Mouse (Mus musculus): ENCODE data around the gene Ppp1r13b. TPM values are rescaled to one million over a fixed set of nuclear protein-coding genes. Genes with fewer than 3 reads are reported as not detected.

Ppp1r13b gene
- polyA plus RNA-seq, 1 experiment from 2014 or later, result 6.8 TPM

- no peak overlapping the region for H3K27ac ChIP-seq (replicated peaks; ENCODE audit: low read depth, low read length)
- no peaks in the 10 kb centered on the region for H3K27me3 ChIP-seq (ENCODE audit: control insufficient read depth, insufficient read depth, low read length)
- DNase-seq (ENCODE audit: low spot score) (no peak), ATAC-seq (replicated peaks; ENCODE audit: insufficient number of reproducible peaks, low FRiP score, low TSS enrichment, low read depth) (no peak)
- H3K36me3 ChIP-seq (replicated peaks; ENCODE audit: control insufficient read depth, insufficient read depth, low read depth, low read length), result no peaks in the 10 kb centered on the region
- H3K4me1 ChIP-seq (ENCODE audit: control insufficient read depth, insufficient read depth, low read length), result no peaks in the 10 kb centered on the region; the same call in 1 of the 2 replicates
- H3K9me3 ChIP-seq (replicated peaks; ENCODE audit: control insufficient read depth, low read length), result no peaks in the 10 kb centered on the region
- WGBS, result 93% methylated on average over 7 of the region's 7 CpGs
- no peak overlapping the region for H3K9ac ChIP-seq (replicated peaks; ENCODE audit: low read length)
- H3K4me2 ChIP-seq (ENCODE audit: low read depth, low read length), result no peak overlapping the region
- H3K4me3 ChIP-seq (ENCODE audit: low read depth, low read length), result no peak overlapping the region
Measured at GRCm38 (mm10) chr12:111912802-111913201, 4.9 kb upstream of the Ppp1r13b start.

- Histone ChIP-seq H3K4me2 (ENCODE audit: low read depth, low read length) (no peak overlapping the region), H3K4me3 (ENCODE audit: low read depth, low read length) (no peak overlapping the region), H3K27me3 (ENCODE audit: control insufficient read depth, insufficient read depth, low read length) (0 out of 2 replicates have a peak, but pooled peaks cover 2% of the 10 kb centered on the region), H3K9me3 (replicated peaks; ENCODE audit: control insufficient read depth, low read length) (no peaks in the 10 kb centered on the region), H3K4me1 (ENCODE audit: control insufficient read depth, insufficient read depth, low read length) (no peaks in the 10 kb centered on the region; the same call in 1 of the 2 replicates), H3K27ac (replicated peaks; ENCODE audit: low read depth, low read length) (no peak overlapping the region), H3K9ac (replicated peaks; ENCODE audit: low read length) (no peak overlapping the region), H3K36me3 (replicated peaks; ENCODE audit: control insufficient read depth, insufficient read depth, low read depth, low read length) (no peaks in the 10 kb centered on the region)
- ATAC-seq (replicated peaks; ENCODE audit: insufficient number of reproducible peaks, low FRiP score, low TSS enrichment, low read depth) (no peak), DNase-seq (ENCODE audit: low spot score) (no peak)
- WGBS, result 88% methylated on average over 2 of the region's 2 CpGs
Measured at GRCm38 (mm10) chr12:111911796-111912195, 3.9 kb upstream of the Ppp1r13b start.

- Histone ChIP-seq H3K4me1 (ENCODE audit: control insufficient read depth, insufficient read depth, low read length) (no peaks in the 10 kb centered on the region), H3K36me3 (replicated peaks; ENCODE audit: control insufficient read depth, insufficient read depth, low read depth, low read length) (no peaks in the 10 kb centered on the region), H3K9ac (replicated peaks; ENCODE audit: low read length) (no peak overlapping the region), H3K4me2 (ENCODE audit: low read depth, low read length) (no peak overlapping the region), H3K9me3 (replicated peaks; ENCODE audit: control insufficient read depth, low read length) (no peaks in the 10 kb centered on the region), H3K4me3 (ENCODE audit: low read depth, low read length) (no peak overlapping the region), H3K27me3 (ENCODE audit: control insufficient read depth, insufficient read depth, low read length) (0 out of 2 replicates have a peak, but pooled peaks cover 2% of the 10 kb centered on the region), H3K27ac (replicated peaks; ENCODE audit: low read depth, low read length) (no peak overlapping the region)
- ATAC-seq (replicated peaks; ENCODE audit: insufficient number of reproducible peaks, low FRiP score, low TSS enrichment, low read depth), result no peak
- no peak for DNase-seq (ENCODE audit: low spot score)
- 86% methylated on average over 15 of the region's 15 CpGs for WGBS
Measured at GRCm38 (mm10) chr12:111911171-111911760, 3.4 kb upstream of the Ppp1r13b start.

- Histone ChIP-seq H3K9me3 (replicated peaks; ENCODE audit: control insufficient read depth, low read length) (no peaks in the 10 kb centered on the region), H3K36me3 (replicated peaks; ENCODE audit: control insufficient read depth, insufficient read depth, low read depth, low read length) (no peaks in the 10 kb centered on the region), H3K27ac (replicated peaks; ENCODE audit: low read depth, low read length) (no peak overlapping the region), H3K4me2 (ENCODE audit: low read depth, low read length) (no peak overlapping the region), H3K4me3 (ENCODE audit: low read depth, low read length) (no peak overlapping the region), H3K4me1 (ENCODE audit: control insufficient read depth, insufficient read depth, low read length) (no peaks in the 10 kb centered on the region), H3K9ac (replicated peaks; ENCODE audit: low read length) (no peak overlapping the region; the same call in 1 of the 2 replicates), H3K27me3 (ENCODE audit: control insufficient read depth, insufficient read depth, low read length) (0 out of 2 replicates have a peak, but pooled peaks cover 2% of the 10 kb centered on the region)
- ATAC-seq (replicated peaks; ENCODE audit: insufficient number of reproducible peaks, low FRiP score, low TSS enrichment, low read depth), result no peak
- 66% methylated on average over 11 of the region's 11 CpGs for WGBS
- no peak for DNase-seq (ENCODE audit: low spot score)
Measured at GRCm38 (mm10) chr12:111908997-111909550, 1.2 kb upstream of the Ppp1r13b start.

GRCm38 (mm10) chr12:111907421-111907891 is 454 bp downstream of the Ppp1r13b start:
- under 1% methylated on average over 27 of the region's 63 CpGs for WGBS

GRCm38 (mm10) chr12:111906309-111906875 is 1.5 kb downstream of the Ppp1r13b start:
- no peaks in the 10 kb centered on the region for H3K36me3 ChIP-seq (replicated peaks; ENCODE audit: control insufficient read depth, insufficient read depth, low read depth, low read length)
- 59% methylated on average over 5 of the region's 5 CpGs for WGBS
- 0 out of 2 replicates have a peak, but pooled peaks cover 2% of the 10 kb centered on the region for H3K27me3 ChIP-seq (ENCODE audit: control insufficient read depth, insufficient read depth, low read length)
- no peak overlapping the region for H3K9ac ChIP-seq (replicated peaks; ENCODE audit: low read length)
- DNase-seq (ENCODE audit: low spot score) (no peak), ATAC-seq (replicated peaks; ENCODE audit: insufficient number of reproducible peaks, low FRiP score, low TSS enrichment, low read depth) (no peak)
- H3K27ac ChIP-seq (replicated peaks; ENCODE audit: low read depth, low read length), result no peak overlapping the region
- no peak overlapping the region for H3K4me2 ChIP-seq (ENCODE audit: low read depth, low read length)
- no peak overlapping the region for H3K4me3 ChIP-seq (ENCODE audit: low read depth, low read length)
- no peaks in the 10 kb centered on the region for H3K4me1 ChIP-seq (ENCODE audit: control insufficient read depth, insufficient read depth, low read length)
- H3K9me3 ChIP-seq (replicated peaks; ENCODE audit: control insufficient read depth, low read length), result no peaks in the 10 kb centered on the region

More at GRCm38 (mm10) chr12:111907421-111907891, 454 bp downstream of the Ppp1r13b start:
- H3K27me3 ChIP-seq (ENCODE audit: control insufficient read depth, insufficient read depth, low read length), result 0 out of 2 replicates have a peak, but pooled peaks cover 2% of the 10 kb centered on the region
- H3K9me3 ChIP-seq (replicated peaks; ENCODE audit: control insufficient read depth, low read length), result no peaks in the 10 kb centered on the region
- no peaks in the 10 kb centered on the region for H3K36me3 ChIP-seq (replicated peaks; ENCODE audit: control insufficient read depth, insufficient read depth, low read depth, low read length)
- peak overlapping the region; percentile 78 for H3K9ac ChIP-seq (replicated peaks; ENCODE audit: low read length)
- H3K4me3 ChIP-seq (ENCODE audit: low read depth, low read length), result peak overlapping the region; percentile 84
- H3K4me2 ChIP-seq (ENCODE audit: low read depth, low read length), result peak overlapping the region; percentile 96
- peak; percentile 10 for DNase-seq (ENCODE audit: low spot score)
- no peaks in the 10 kb centered on the region for H3K4me1 ChIP-seq (ENCODE audit: control insufficient read depth, insufficient read depth, low read length)
- peak; percentile 64 for ATAC-seq (replicated peaks; ENCODE audit: insufficient number of reproducible peaks, low FRiP score, low TSS enrichment, low read depth)
- peak overlapping the region; percentile 20; the same call in 1 of the 2 replicates for H3K27ac ChIP-seq (replicated peaks; ENCODE audit: low read depth, low read length)

- no peak for DNase-seq (ENCODE audit: low spot score)
- WGBS, result 72% methylated on average over 7 of the region's 7 CpGs
Measured at GRCm38 (mm10) chr12:111902488-111902887, 5.4 kb downstream of the Ppp1r13b start.

More at GRCm38 (mm10) chr12:111902488-111902887, 5.4 kb downstream of the Ppp1r13b start:
- H3K4me3 ChIP-seq (ENCODE audit: low read depth, low read length), result no peak overlapping the region
- no peak overlapping the region for H3K9ac ChIP-seq (replicated peaks; ENCODE audit: low read length)
- no peak for ATAC-seq (replicated peaks; ENCODE audit: insufficient number of reproducible peaks, low FRiP score, low TSS enrichment, low read depth)
- 0 out of 2 replicates have a peak, but pooled peaks cover 2% of the 10 kb centered on the region for H3K27me3 ChIP-seq (ENCODE audit: control insufficient read depth, insufficient read depth, low read length)
- no peaks in the 10 kb centered on the region for H3K4me1 ChIP-seq (ENCODE audit: control insufficient read depth, insufficient read depth, low read length)
- no peaks in the 10 kb centered on the region for H3K36me3 ChIP-seq (replicated peaks; ENCODE audit: control insufficient read depth, insufficient read depth, low read depth, low read length)
- H3K4me2 ChIP-seq (ENCODE audit: low read depth, low read length), result no peak overlapping the region
- H3K27ac ChIP-seq (replicated peaks; ENCODE audit: low read depth, low read length), result no peak overlapping the region
- H3K9me3 ChIP-seq (replicated peaks; ENCODE audit: control insufficient read depth, low read length), result no peaks in the 10 kb centered on the region

Measured in embryonic facial prominence, embryonic 11.5 days (tissue).